Mouse (Mus musculus): ENCODE data around the gene Eps8. TPM values are rescaled to one million over a fixed set of nuclear protein-coding genes. Genes with fewer than 3 reads are reported as not detected.

The Eps8 gene
- polyA plus RNA-seq, 1 experiment from 2014 or later: 24.9 TPM

DNA sequence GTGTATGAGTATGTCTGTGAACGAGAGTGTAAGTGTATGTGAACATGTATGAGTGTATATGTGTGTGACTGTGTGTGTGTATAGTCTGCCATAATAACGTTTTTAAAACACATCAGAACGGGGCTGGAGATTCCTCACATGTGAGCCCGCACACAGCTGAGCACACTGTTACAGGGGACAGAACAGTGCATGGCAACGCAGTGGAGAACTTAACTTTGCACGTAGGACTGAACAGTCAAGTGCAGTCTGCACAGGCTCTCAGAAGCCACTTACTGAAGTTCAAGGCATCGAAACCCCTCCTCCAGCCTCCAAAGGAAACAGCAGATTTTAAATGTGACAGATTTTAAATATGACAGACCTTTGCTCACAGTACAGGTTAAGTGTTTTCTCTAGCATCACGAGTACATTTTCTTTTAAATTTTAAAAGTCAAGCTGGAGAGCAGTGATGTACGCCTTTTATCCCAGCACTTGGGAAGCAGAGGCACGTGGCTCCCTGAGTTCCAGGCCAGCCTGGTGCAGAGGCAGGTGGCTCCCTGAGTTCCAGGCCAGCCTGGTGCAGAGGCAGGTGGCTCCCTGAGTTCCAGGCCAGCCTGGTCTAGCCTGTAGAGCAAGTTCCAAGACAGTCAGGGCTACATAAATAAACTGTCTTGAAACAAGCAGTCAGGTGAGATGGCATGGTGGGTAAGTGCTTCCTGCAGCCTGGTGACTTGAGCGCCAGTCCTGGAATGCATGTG is 15.7 kb downstream of the Eps8 start:
- no peaks in the 10 kb centered on the region for H3K36me3 ChIP-seq (ENCODE audit: control insufficient read depth, insufficient read depth, low read length)
- no peak overlapping the region for H3K4me2 ChIP-seq (ENCODE audit: low read depth, low read length)
- H3K9me3 ChIP-seq (ENCODE audit: control insufficient read depth, low read length): no peaks in the 10 kb centered on the region
- no peak overlapping the region for H3K27ac ChIP-seq (ENCODE audit: low read depth, low read length)
- H3K4me1 ChIP-seq (ENCODE audit: control insufficient read depth, insufficient read depth, low read length): no peaks in the 10 kb centered on the region
- no peak overlapping the region for H3K9ac ChIP-seq (replicated peaks; ENCODE audit: low read depth, low read length)
- WGBS: 90% methylated on average over 11 of the region's 11 CpGs
- no peaks in the 10 kb centered on the region for H3K27me3 ChIP-seq (ENCODE audit: control insufficient read depth, insufficient read depth, low read length)
- ATAC-seq (ENCODE audit: low read depth): no peak
- no peak overlapping the region for H3K4me3 ChIP-seq (ENCODE audit: low read depth, low read length)

DNA sequence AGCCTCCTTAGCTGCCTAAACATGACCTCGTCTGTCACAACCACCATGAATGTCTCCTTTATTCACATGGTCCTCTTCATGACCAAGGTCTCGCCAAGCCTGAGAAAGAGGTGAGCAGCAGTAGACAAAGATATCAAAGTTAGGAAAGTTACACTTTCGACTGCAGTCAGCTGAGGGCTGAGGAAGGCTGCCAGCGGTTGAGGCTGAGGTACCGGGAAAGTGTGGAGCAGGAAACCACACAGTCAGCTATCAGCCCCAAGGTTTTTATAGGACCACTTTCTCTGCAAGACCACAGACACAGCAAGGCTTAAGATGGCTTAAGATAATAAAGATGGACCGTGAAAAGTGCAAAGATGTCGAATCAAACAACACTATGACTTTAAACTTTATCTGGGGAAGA is 17.2 kb downstream of the Eps8 start:
- Histone ChIP-seq H3K4me2 (ENCODE audit: low read depth, low read length) (no peak overlapping the region), H3K27me3 (ENCODE audit: control insufficient read depth, insufficient read depth, low read length) (no peaks in the 10 kb centered on the region), H3K9ac (replicated peaks; ENCODE audit: low read depth, low read length) (no peak overlapping the region), H3K9me3 (ENCODE audit: control insufficient read depth, low read length) (no peaks in the 10 kb centered on the region), H3K4me3 (ENCODE audit: low read depth, low read length) (no peak overlapping the region), H3K27ac (ENCODE audit: low read depth, low read length) (no peak overlapping the region), H3K36me3 (ENCODE audit: control insufficient read depth, insufficient read depth, low read length) (no peaks in the 10 kb centered on the region), H3K4me1 (ENCODE audit: control insufficient read depth, insufficient read depth, low read length) (no peaks in the 10 kb centered on the region)
- ATAC-seq (ENCODE audit: low read depth): no peak
- WGBS: 74% methylated on average over 7 of the region's 7 CpGs

DNA sequence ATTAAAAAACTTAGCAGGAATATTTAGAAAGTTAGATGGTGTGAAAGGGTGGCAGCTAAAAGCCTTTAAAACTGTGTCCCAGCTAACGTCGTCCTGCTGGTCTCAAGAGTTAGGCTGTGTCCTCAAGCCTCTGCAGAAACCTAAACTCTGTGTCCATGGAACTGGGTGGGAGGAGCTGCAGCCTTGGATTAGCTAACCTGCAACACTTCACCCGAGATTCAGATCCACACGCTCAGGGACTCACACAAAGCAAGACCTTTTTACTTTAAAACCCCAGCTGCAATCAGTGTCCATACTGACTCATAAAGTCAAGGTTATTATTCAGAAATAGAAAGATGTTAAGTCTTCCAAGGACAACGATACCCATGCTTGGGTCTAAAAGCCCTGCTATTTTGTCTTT is 18.5 kb downstream of the Eps8 start:
- Histone ChIP-seq H3K4me2 (ENCODE audit: low read depth, low read length) (no peak overlapping the region), H3K9me3 (ENCODE audit: control insufficient read depth, low read length) (no peaks in the 10 kb centered on the region), H3K36me3 (ENCODE audit: control insufficient read depth, insufficient read depth, low read length) (no peaks in the 10 kb centered on the region), H3K27ac (ENCODE audit: low read depth, low read length) (no peak overlapping the region), H3K4me3 (ENCODE audit: low read depth, low read length) (no peak overlapping the region), H3K4me1 (ENCODE audit: control insufficient read depth, insufficient read depth, low read length) (no peaks in the 10 kb centered on the region), H3K9ac (replicated peaks; ENCODE audit: low read depth, low read length) (no peak overlapping the region), H3K27me3 (ENCODE audit: control insufficient read depth, insufficient read depth, low read length) (no peaks in the 10 kb centered on the region)
- WGBS: 85% methylated on average over 5 of the region's 5 CpGs
- ATAC-seq (ENCODE audit: low read depth): no peak

DNA sequence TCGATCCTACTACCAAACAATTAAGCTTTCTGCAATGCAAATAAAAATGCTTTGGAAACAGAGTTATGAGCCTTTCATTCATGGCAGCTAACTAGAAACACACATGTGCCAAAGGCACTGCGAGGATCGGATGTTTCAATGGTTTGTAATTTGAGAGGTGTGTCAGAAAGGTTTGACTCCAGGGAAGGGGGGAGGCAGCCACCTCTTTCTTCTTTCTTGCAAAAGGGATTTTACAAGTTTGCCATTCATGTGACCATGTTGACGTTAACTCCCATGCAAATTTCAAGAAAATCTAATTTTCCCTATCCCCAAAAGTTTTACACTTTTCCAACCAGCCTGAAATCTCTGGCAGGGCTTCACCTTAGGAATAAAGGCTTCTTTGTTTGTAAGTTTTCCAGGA is 21.1 kb downstream of the Eps8 start:
- Histone ChIP-seq H3K4me2 (ENCODE audit: low read depth, low read length) (no peak overlapping the region), H3K27ac (ENCODE audit: low read depth, low read length) (no peak overlapping the region), H3K27me3 (ENCODE audit: control insufficient read depth, insufficient read depth, low read length) (no peaks in the 10 kb centered on the region), H3K9ac (replicated peaks; ENCODE audit: low read depth, low read length) (no peak overlapping the region), H3K4me1 (ENCODE audit: control insufficient read depth, insufficient read depth, low read length) (no peaks in the 10 kb centered on the region; the same call in 1 of the 2 replicates), H3K9me3 (ENCODE audit: control insufficient read depth, low read length) (no peaks in the 10 kb centered on the region), H3K36me3 (ENCODE audit: control insufficient read depth, insufficient read depth, low read length) (no peaks in the 10 kb centered on the region), H3K4me3 (ENCODE audit: low read depth, low read length) (no peak overlapping the region)
- no peak for ATAC-seq (ENCODE audit: low read depth)
- 47% methylated on average over 4 of the region's 4 CpGs for WGBS

DNA sequence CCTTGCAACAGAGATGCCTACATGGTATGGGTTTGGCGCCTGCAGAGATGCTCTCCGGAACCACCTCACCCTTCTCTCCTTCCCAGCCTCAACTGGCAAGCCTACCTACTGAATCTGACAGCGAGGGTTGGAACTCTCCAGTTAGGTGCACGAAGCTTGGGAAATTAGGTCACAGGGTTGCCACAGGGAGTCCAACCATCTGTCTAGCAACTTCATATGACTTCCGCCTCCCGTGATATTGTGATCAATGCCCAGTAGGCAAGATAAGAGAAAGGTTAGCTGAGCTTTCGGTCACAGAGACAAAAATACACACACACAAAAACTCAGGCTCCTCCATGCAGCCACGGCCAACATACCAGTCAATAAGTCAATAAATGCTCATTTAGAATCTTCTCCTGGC is 21.6 kb downstream of the Eps8 start:
- Histone ChIP-seq H3K4me3 (ENCODE audit: low read depth, low read length) (no peak overlapping the region), H3K9ac (replicated peaks; ENCODE audit: low read depth, low read length) (no peak overlapping the region), H3K9me3 (ENCODE audit: control insufficient read depth, low read length) (no peaks in the 10 kb centered on the region), H3K27ac (ENCODE audit: low read depth, low read length) (no peak overlapping the region), H3K36me3 (ENCODE audit: control insufficient read depth, insufficient read depth, low read length) (no peaks in the 10 kb centered on the region), H3K4me1 (ENCODE audit: control insufficient read depth, insufficient read depth, low read length) (no peaks in the 10 kb centered on the region; the same call in 1 of the 2 replicates), H3K27me3 (ENCODE audit: control insufficient read depth, insufficient read depth, low read length) (no peaks in the 10 kb centered on the region), H3K4me2 (ENCODE audit: low read depth, low read length) (no peak overlapping the region)
- WGBS: 90% methylated on average over 8 of the region's 8 CpGs
- no peak for ATAC-seq (ENCODE audit: low read depth)

DNA sequence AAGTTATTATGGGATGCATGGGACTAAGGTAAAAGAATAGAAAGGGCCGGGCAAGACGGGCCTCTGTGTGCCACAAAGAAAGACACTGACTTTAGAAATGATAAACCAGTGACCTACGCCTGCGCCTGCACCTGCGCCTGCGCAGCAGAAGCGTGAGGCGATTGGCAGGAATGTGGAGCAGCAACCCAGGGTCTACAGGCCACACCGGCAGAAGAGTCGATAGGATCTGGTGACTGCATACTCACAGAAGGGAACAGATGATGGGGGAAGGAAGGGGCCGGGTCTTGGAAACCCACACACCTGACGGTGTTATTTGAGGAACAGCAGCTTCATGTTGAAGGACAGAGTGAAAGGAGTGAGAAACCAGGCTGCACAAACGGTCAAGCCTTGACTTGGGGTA is 24.3 kb downstream of the Eps8 start:
- no peaks in the 10 kb centered on the region; the same call in 1 of the 2 replicates for H3K4me1 ChIP-seq (ENCODE audit: control insufficient read depth, insufficient read depth, low read length)
- ATAC-seq (ENCODE audit: low read depth): no peak
- 92% methylated on average over 13 of the region's 13 CpGs for whole genome bisulfite sequencing

DNA sequence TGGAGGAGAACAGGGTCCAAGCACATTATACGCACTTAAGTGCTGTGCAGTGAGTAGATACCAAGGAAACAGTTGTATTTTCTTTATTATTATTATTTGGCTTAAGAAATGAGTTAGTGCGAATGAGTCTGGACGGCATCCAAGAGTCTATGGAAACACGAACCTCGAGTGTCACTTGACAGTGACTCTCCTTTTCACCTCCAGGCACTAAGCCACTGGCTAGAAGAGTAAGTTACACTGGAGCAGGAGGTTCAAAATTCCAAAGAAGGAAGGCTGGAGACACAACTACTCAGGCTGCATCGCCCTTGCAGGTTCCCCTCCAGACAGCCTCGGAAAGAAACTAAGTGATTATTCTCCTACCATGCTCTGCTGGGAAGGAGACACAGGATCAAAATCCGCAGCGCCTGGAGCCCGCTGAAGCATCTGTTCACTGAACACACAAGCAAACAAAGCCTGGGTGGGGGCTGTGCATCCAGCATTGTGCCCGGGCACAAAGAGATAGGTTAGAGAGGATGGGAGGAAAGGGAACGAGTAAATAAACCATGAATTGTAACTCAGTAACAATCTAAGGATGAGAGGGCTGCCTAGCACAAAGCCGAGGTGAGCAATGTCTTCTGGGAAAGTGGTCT is 25.0 kb downstream of the Eps8 start:
- ATAC-seq (ENCODE audit: low read depth): peak; percentile 44; the same call in 1 of the 2 replicates
- H3K4me1 ChIP-seq (ENCODE audit: control insufficient read depth, insufficient read depth, low read length): no peaks in the 10 kb centered on the region; the same call in 1 of the 2 replicates
- H3K9ac ChIP-seq (replicated peaks; ENCODE audit: low read depth, low read length): no peak overlapping the region
- no peaks in the 10 kb centered on the region for H3K36me3 ChIP-seq (ENCODE audit: control insufficient read depth, insufficient read depth, low read length)
- 40% methylated on average over 13 of the region's 13 CpGs for WGBS
- H3K4me3 ChIP-seq (ENCODE audit: low read depth, low read length): no peak overlapping the region
- H3K27ac ChIP-seq (ENCODE audit: low read depth, low read length): no peak overlapping the region; the same call in 1 of the 2 replicates
- no peaks in the 10 kb centered on the region for H3K9me3 ChIP-seq (ENCODE audit: control insufficient read depth, low read length)
- H3K27me3 ChIP-seq (ENCODE audit: control insufficient read depth, insufficient read depth, low read length): no peaks in the 10 kb centered on the region
- no peak overlapping the region for H3K4me2 ChIP-seq (ENCODE audit: low read depth, low read length)

More for the DNA sequence above, 24.3 kb downstream of the Eps8 start:
- H3K27ac ChIP-seq (ENCODE audit: low read depth, low read length): no peak overlapping the region
- H3K4me2 ChIP-seq (ENCODE audit: low read depth, low read length): no peak overlapping the region
- H3K36me3 ChIP-seq (ENCODE audit: control insufficient read depth, insufficient read depth, low read length): no peaks in the 10 kb centered on the region
- H3K9me3 ChIP-seq (ENCODE audit: control insufficient read depth, low read length): no peaks in the 10 kb centered on the region
- no peak overlapping the region for H3K9ac ChIP-seq (replicated peaks; ENCODE audit: low read depth, low read length)
- no peaks in the 10 kb centered on the region for H3K27me3 ChIP-seq (ENCODE audit: control insufficient read depth, insufficient read depth, low read length)
- no peak overlapping the region for H3K4me3 ChIP-seq (ENCODE audit: low read depth, low read length)

DNA sequence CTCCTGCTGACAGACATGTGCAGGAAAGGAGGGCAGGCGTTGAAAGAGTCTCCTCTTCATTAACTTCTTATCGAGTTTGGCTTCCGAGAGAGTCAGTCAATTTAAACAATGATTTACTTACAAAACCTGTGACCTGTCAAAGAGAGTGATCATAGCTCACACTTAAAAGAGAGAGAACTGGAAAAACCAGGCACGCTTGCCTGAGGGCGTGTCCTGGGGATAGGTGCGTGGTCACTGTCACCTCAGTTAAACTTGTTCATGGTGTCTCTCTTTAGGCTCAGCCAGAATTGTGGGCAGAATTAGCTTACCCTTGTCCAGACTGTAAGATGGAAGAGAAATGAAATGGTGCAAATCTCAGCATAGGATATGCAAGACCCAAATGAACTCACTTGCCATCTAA is 26.0 kb downstream of the Eps8 start:
- Histone ChIP-seq H3K27ac (ENCODE audit: low read depth, low read length) (no peak overlapping the region), H3K4me3 (ENCODE audit: low read depth, low read length) (no peak overlapping the region), H3K4me1 (ENCODE audit: control insufficient read depth, insufficient read depth, low read length) (no peaks in the 10 kb centered on the region; the same call in 1 of the 2 replicates), H3K27me3 (ENCODE audit: control insufficient read depth, insufficient read depth, low read length) (no peaks in the 10 kb centered on the region), H3K36me3 (ENCODE audit: control insufficient read depth, insufficient read depth, low read length) (no peaks in the 10 kb centered on the region), H3K4me2 (ENCODE audit: low read depth, low read length) (no peak overlapping the region), H3K9ac (replicated peaks; ENCODE audit: low read depth, low read length) (no peak overlapping the region), H3K9me3 (ENCODE audit: control insufficient read depth, low read length) (no peaks in the 10 kb centered on the region)
- no peak for ATAC-seq (ENCODE audit: low read depth)
- 89% methylated on average over 6 of the region's 6 CpGs for WGBS

DNA sequence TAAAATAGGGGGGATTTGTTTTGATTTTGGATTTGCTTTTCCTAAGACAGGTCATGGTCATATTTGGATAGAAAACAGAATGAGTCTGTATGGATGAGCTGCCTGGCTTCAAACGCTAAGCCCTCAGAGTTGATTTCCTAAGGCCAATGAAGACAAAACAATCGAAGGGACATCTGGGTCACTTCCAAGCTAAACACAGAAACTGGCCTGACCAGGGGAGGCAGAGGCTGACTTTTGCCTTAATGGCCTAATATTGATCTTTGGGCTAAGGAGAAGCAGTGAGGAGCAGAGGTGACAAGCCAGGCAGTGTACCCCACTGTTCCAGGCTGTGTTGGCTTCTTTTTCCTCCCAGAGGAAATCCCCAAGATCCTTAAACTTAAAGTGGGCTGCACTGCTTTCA is 33.7 kb downstream of the Eps8 start:
- H3K4me1 ChIP-seq (ENCODE audit: control insufficient read depth, insufficient read depth, low read length): no peaks in the 10 kb centered on the region
- no peak for ATAC-seq (ENCODE audit: low read depth)
- no peak overlapping the region for H3K4me2 ChIP-seq (ENCODE audit: low read depth, low read length)
- H3K9me3 ChIP-seq (ENCODE audit: control insufficient read depth, low read length): no peaks in the 10 kb centered on the region
- no peak overlapping the region for H3K4me3 ChIP-seq (ENCODE audit: low read depth, low read length)
- H3K27ac ChIP-seq (ENCODE audit: low read depth, low read length): no peak overlapping the region
- no peaks in the 10 kb centered on the region for H3K27me3 ChIP-seq (ENCODE audit: control insufficient read depth, insufficient read depth, low read length)
- no peak overlapping the region for H3K9ac ChIP-seq (replicated peaks; ENCODE audit: low read depth, low read length)
- 76% methylated on average over 2 of the region's 2 CpGs for WGBS
- H3K36me3 ChIP-seq (ENCODE audit: control insufficient read depth, insufficient read depth, low read length): no peaks in the 10 kb centered on the region

Data from neural tube, embryonic 14.5 days (tissue).